Mouse (Mus musculus) lung, postnatal 36 days (tissue): ENCODE measurements around the gene Eps8l1.
"Not testable (repeated sequence)": the region's sequence is repeated elsewhere in the genome, so short reads cannot be mapped to it uniquely, and the experiment has no call there.

Source experiments
- DNase-seq: peaks from one replicate; pipeline ENCODE4 v3.0.0; 2022; ENCODE audit warnings: mixed read lengths

Eps8l1 gene

GRCm38 (mm10) chr7:4460576-4461434, at the start of gene Eps8l1:
Gene Eps8l1, plus strand, starts transcription at chr7:4460674.
- DNase-seq, result peak; percentile 79

- DNase-seq, result not testable (repeated sequence)
Observed at GRCm38 (mm10) chr7:4412406-4412805, 48.1 kb upstream of the Eps8l1 start.

- no peak for DNase-seq
Observed at GRCm38 (mm10) chr7:4419681-4420080, 40.8 kb upstream of the Eps8l1 start.

GRCm38 (mm10) chr7:4420230-4420629, 40.2 kb upstream of the Eps8l1 start:
- DNase-seq, result no peak

- DNase-seq, result peak; percentile 99
Observed at GRCm38 (mm10) chr7:4427161-4427912, 33.1 kb upstream of the Eps8l1 start.

GRCm38 (mm10) chr7:4430246-4430844, 30.1 kb upstream of the Eps8l1 start:
- no peak for DNase-seq

GRCm38 (mm10) chr7:4431548-4431947, 28.9 kb upstream of the Eps8l1 start:
- DNase-seq, result peak; percentile 93

GRCm38 (mm10) chr7:4432026-4432425, 28.4 kb upstream of the Eps8l1 start:
- no peak for DNase-seq

- DNase-seq, result no peak
Observed at GRCm38 (mm10) chr7:4437721-4438120, 22.8 kb upstream of the Eps8l1 start.

GRCm38 (mm10) chr7:4440549-4440948, 19.9 kb upstream of the Eps8l1 start:
- no peak for DNase-seq

- peak; percentile 97 for DNase-seq
Observed at GRCm38 (mm10) chr7:4445216-4445791, 15.2 kb upstream of the Eps8l1 start, which contains the start of gene Rdh13. Gene Rdh13, minus strand, starts transcription at chr7:4445649.

GRCm38 (mm10) chr7:4447138-4447537, 13.3 kb upstream of the Eps8l1 start:
- peak; percentile 32 for DNase-seq

- no peak for DNase-seq
Observed at GRCm38 (mm10) chr7:4448439-4448838, 12.0 kb upstream of the Eps8l1 start.

GRCm38 (mm10) chr7:4449211-4449610, 11.3 kb upstream of the Eps8l1 start:
- peak; percentile 70 for DNase-seq

GRCm38 (mm10) chr7:4452644-4453043, 7.8 kb upstream of the Eps8l1 start:
- peak; percentile 84 for DNase-seq

GRCm38 (mm10) chr7:4464194-4464824, 3.8 kb downstream of the Eps8l1 start:
- DNase-seq, result peak; percentile 91

- DNase-seq, result no peak
Observed at GRCm38 (mm10) chr7:4467801-4468200, 7.3 kb downstream of the Eps8l1 start.

- DNase-seq, result peak; percentile 86
Observed at GRCm38 (mm10) chr7:4470275-4471178, 10.1 kb downstream of the Eps8l1 start.

- DNase-seq, result peak; percentile 91
Observed at GRCm38 (mm10) chr7:4471179-4471555, 10.7 kb downstream of the Eps8l1 start.

GRCm38 (mm10) chr7:4473940-4474339, 13.5 kb downstream of the Eps8l1 start:
- DNase-seq, result no peak

- DNase-seq, result peak; percentile 87
Observed at GRCm38 (mm10) chr7:4478021-4478795, 17.7 kb downstream of the Eps8l1 start.
